11 mouse cellular contexts compared by ENCODE assay signal in genomic region chr7:40942233-40942935, GRCm38 (mm10). TPM values are rescaled to one million over a fixed set of nuclear protein-coding genes. Genes with fewer than 3 reads are reported as not detected.
DNase-seq lines count a peak whose midpoint lies in the region; TF ChIP-seq lines count a peak whose summit lies in the region.
"Had no signal": no experiment of that assay in that cellular context is flagged by ENCODE, and none has a peak within 500 bp of the region (broad histone marks: within the 10 kb centered on the region; RNA-seq: fewer than 3 reads in every experiment).

No protein-coding gene starts in this region.

- H3K4me3 ChIP-seq in heart, adult 2 months: no peak overlapping the region
- H3K4me3 ChIP-seq in testis, adult 2 months (ENCODE audit: control insufficient read depth, low read depth, low read length): no peak overlapping the region
- H3K4me3 ChIP-seq: erythroblast, embryonic 14.5 days had no signal

- intact Hi-C loops in heart, adult 2 months (cut with DNase I): loop anchor here (2.0 kb wide), 1 partner anchor 1094 kb away; no protein-coding TSS in a partner anchor

- no peaks in the 10 kb centered on the region for H3K27me3 ChIP-seq in heart, adult 2 months (ENCODE audit: control insufficient read depth, insufficient read depth, low read length)
- no peaks in the 10 kb centered on the region for H3K27me3 ChIP-seq in testis, adult 2 months (ENCODE audit: control insufficient read depth, insufficient read depth, low read length)

- peak; percentile 56 for TF ChIP-seq CTCF in heart, adult 2 months (IDR thresholded peaks at IDR 0.05)
- peak; percentile 30; the same call in 1 of the 2 replicates for TF ChIP-seq CTCF in testis, adult 2 months (IDR thresholded peaks at IDR 0.05; ENCODE audit: control insufficient read depth, insufficient read depth, insufficient replicate concordance, low read depth, low read length)

- TF ChIP-seq POLR2A in heart, adult 2 months (IDR thresholded peaks at IDR 0.05; ENCODE audit: insufficient read depth, low read depth, low read length): no peak
- no peak for TF ChIP-seq POLR2A in testis, adult 2 months (IDR thresholded peaks at IDR 0.05; ENCODE audit: control insufficient read depth, low read depth, low read length)

- DNase-seq in heart, adult 2 months: no peak
- no peak for DNase-seq in heart, postnatal 4 days
- no peak for DNase-seq in testis, postnatal 10 days (ENCODE audit: low spot score)
- peak; percentile 3 for DNase-seq in hindlimb bud, embryonic 11.5 days (ENCODE audit: extremely low spot score, low read depth, low spot score)
- DNase-seq in adrenal gland, postnatal 10 days: no peak
- no peak for DNase-seq in urinary bladder, postnatal 25 days (ENCODE audit: low spot score)
- DNase-seq in spleen, adult 12 weeks (ENCODE audit: low spot score): no peak

- no peak for TF ChIP-seq EP300 in heart, adult 2 months (IDR thresholded peaks at IDR 0.05; ENCODE audit: insufficient read depth, low read depth, low read length)

- H3K36me3 ChIP-seq in heart, adult 2 months (ENCODE audit: control insufficient read depth, insufficient read depth, low read length): no peaks in the 10 kb centered on the region
- no peaks in the 10 kb centered on the region for H3K36me3 ChIP-seq in testis, adult 2 months (ENCODE audit: control insufficient read depth, insufficient read depth, low read length)

- H3K9ac ChIP-seq in heart, adult 2 months (ENCODE audit: low read depth, low read length): no peak overlapping the region

- H3K4me1 ChIP-seq in heart, adult 2 months (ENCODE audit: control insufficient read depth, insufficient read depth, low read length): no peaks in the 10 kb centered on the region
- H3K4me1 ChIP-seq in testis, adult 2 months (ENCODE audit: control insufficient read depth, insufficient read depth, low read length): no peaks in the 10 kb centered on the region

- no peaks in the 10 kb centered on the region for H3K79me2 ChIP-seq in heart, adult 2 months (replicated peaks; ENCODE audit: control insufficient read depth, insufficient read depth, low read length)

- H3K27ac ChIP-seq in heart, adult 2 months: no peak overlapping the region
- no peak overlapping the region for H3K27ac ChIP-seq in testis, adult 2 months (ENCODE audit: control insufficient read depth, insufficient read depth, low read depth, low read length)

- WGBS in heart, adult 2 months: 39% methylated on average over 3 of the region's 3 CpGs

RNA-seq across cellular contexts. Expression of gene Vstm2b, which starts 44.3 kb away (rescaled TPM):
- under 1 TPM in 1 of 2 experiments, not detected in 1; 0.11 TPM for total RNA-seq in heart, adult 2 months (2021)
- polyA plus RNA-seq in heart, adult 2 months (2012; rRNA removed): 0.18 and 0.25 TPM in 2 replicates
- total RNA-seq in heart, postnatal 4 days (2021): under 1 TPM; 0.18 to 0.31 TPM
- polyA plus RNA-seq in testis, adult 2 months (2012; rRNA removed): 2.4 and 3.4 TPM in 2 replicates
- total RNA-seq in adrenal gland, postnatal 10 days (2021): under 1 TPM; 0.57 to 0.97 TPM
- total RNA-seq: MEL had no signal
- polyA plus RNA-seq: erythroblast, embryonic 14.5 days had no signal

RNA-seq across cellular contexts. Expression of gene 4930433I11Rik, which starts 45.0 kb away (rescaled TPM):
- total RNA-seq in heart, adult 2 months (2021): not detected
- not detected in 2 replicates for polyA plus RNA-seq in heart, adult 2 months (2012; rRNA removed)
- total RNA-seq in heart, postnatal 4 days (2021): not detected
- 14.0 and 16.5 TPM in 2 replicates for polyA plus RNA-seq in testis, adult 2 months (2012; rRNA removed)
- not detected for total RNA-seq in adrenal gland, postnatal 10 days (2021)
- total RNA-seq: layer of hippocampus, adult 8-10 months; MEL had no signal
- polyA plus RNA-seq: erythroblast, embryonic 14.5 days had no signal
